Mouse (Mus musculus): Measurements from ENCODE around the gene Adcy1.

Adcy1 gene

GRCm38 (mm10) chr11:7063001-7063584 is at the start of gene Adcy1:
Gene Adcy1 (plus strand): TSS chr11:7063489.
- in situ Hi-C loops (cut with MboI; ENCODE audit: unreplicated experiment in 2 of 2), result no loop called here

GRCm38 (mm10) chr11:7016907-7017306 is 46.4 kb upstream of the Adcy1 start:
- in situ Hi-C loops (cut with MboI; ENCODE audit: unreplicated experiment in 2 of 2), result no loop called here

- in situ Hi-C loops (cut with MboI; ENCODE audit: unreplicated experiment in 2 of 2), result no loop called here
These were observed 45.2 kb upstream of the Adcy1 start for GRCm38 (mm10) chr11:7018078-7018477.

- in situ Hi-C loops (cut with MboI; ENCODE audit: unreplicated experiment in 2 of 2), result no loop called here
These were observed 44.2 kb upstream of the Adcy1 start for GRCm38 (mm10) chr11:7019006-7019525.

- in situ Hi-C loops (cut with MboI; ENCODE audit: unreplicated experiment in 2 of 2), result no loop called here
These were observed 30.2 kb upstream of the Adcy1 start for GRCm38 (mm10) chr11:7033063-7033462.

GRCm38 (mm10) chr11:7039722-7040121 is 23.6 kb upstream of the Adcy1 start:
- in situ Hi-C loops (cut with MboI; ENCODE audit: unreplicated experiment in 2 of 2), result no loop called here

GRCm38 (mm10) chr11:7040801-7041200 is 22.5 kb upstream of the Adcy1 start:
- in situ Hi-C loops (cut with MboI; ENCODE audit: unreplicated experiment in 2 of 2), result no loop called here

GRCm38 (mm10) chr11:7047176-7047575 is 16.1 kb upstream of the Adcy1 start:
- in situ Hi-C loops (cut with MboI; ENCODE audit: unreplicated experiment in 2 of 2), result no loop called here

GRCm38 (mm10) chr11:7047584-7047983 is 15.7 kb upstream of the Adcy1 start:
- in situ Hi-C loops (cut with MboI; ENCODE audit: unreplicated experiment in 2 of 2), result no loop called here

- in situ Hi-C loops (cut with MboI; ENCODE audit: unreplicated experiment in 2 of 2), result no loop called here
These were observed 9.6 kb upstream of the Adcy1 start for GRCm38 (mm10) chr11:7053710-7054109.

GRCm38 (mm10) chr11:7054662-7055265 is 8.5 kb upstream of the Adcy1 start:
- in situ Hi-C loops (cut with MboI; ENCODE audit: unreplicated experiment in 2 of 2), result no loop called here

- in situ Hi-C loops (cut with MboI; ENCODE audit: unreplicated experiment in 2 of 2), result no loop called here
These were observed 7.8 kb upstream of the Adcy1 start for GRCm38 (mm10) chr11:7055455-7056017.

GRCm38 (mm10) chr11:7056121-7056520 is 7.2 kb upstream of the Adcy1 start:
- in situ Hi-C loops (cut with MboI; ENCODE audit: unreplicated experiment in 2 of 2), result no loop called here

- in situ Hi-C loops (cut with MboI; ENCODE audit: unreplicated experiment in 2 of 2), result no loop called here
These were observed 5.5 kb upstream of the Adcy1 start for GRCm38 (mm10) chr11:7057781-7058180.

GRCm38 (mm10) chr11:7061961-7062360 is 1.3 kb upstream of the Adcy1 start:
- in situ Hi-C loops (cut with MboI; ENCODE audit: unreplicated experiment in 2 of 2), result no loop called here

GRCm38 (mm10) chr11:7062566-7062965 is 723 bp upstream of the Adcy1 start:
- in situ Hi-C loops (cut with MboI; ENCODE audit: unreplicated experiment in 2 of 2), result no loop called here

GRCm38 (mm10) chr11:7063681-7064267 is 485 bp downstream of the Adcy1 start:
- in situ Hi-C loops (cut with MboI; ENCODE audit: unreplicated experiment in 2 of 2), result no loop called here

GRCm38 (mm10) chr11:7064484-7065185 is 1.3 kb downstream of the Adcy1 start:
- in situ Hi-C loops (cut with MboI; ENCODE audit: unreplicated experiment in 2 of 2), result no loop called here

- in situ Hi-C loops (cut with MboI; ENCODE audit: unreplicated experiment in 2 of 2), result no loop called here
These were observed 2.1 kb downstream of the Adcy1 start for GRCm38 (mm10) chr11:7065388-7065787.

GRCm38 (mm10) chr11:7065876-7066275 is 2.6 kb downstream of the Adcy1 start:
- in situ Hi-C loops (cut with MboI; ENCODE audit: unreplicated experiment in 2 of 2), result no loop called here

- in situ Hi-C loops (cut with MboI; ENCODE audit: unreplicated experiment in 2 of 2), result no loop called here
These were observed 4.0 kb downstream of the Adcy1 start for GRCm38 (mm10) chr11:7067263-7067662.
